Mouse (Mus musculus): ENCODE data around the gene Slc22a20.

The Slc22a20 gene

DNA sequence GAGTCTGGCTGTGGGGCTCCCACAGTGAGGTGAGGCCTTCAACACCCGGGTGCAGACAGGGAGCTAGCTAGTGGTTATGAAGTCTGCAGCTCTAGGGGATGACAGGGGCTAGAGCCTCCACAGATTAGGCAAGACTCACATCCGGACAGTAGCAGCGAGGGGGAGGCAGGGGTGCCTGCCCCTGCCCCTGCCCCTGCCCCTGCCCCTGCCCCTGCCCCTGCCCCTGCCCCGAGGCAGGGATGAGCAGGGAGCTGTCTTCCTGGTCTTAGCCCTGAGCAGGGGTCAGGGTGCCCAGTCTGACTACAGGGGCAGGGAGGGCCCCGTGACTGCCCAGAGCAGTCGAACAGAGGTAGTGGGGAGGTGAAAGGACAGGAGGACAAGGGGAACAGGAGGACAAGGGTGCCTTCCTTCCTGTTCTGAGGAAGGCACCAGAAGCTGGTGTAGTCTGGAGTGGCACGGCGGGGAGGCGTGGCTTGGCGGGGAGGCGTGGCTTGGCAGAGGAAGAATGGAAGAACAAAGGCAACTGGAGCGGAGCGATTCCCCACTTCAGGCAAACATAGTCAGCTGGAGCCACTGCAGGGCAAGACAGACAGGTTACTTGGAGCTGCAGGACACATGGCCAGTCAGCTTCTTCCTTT, 3.0 kb upstream of the Slc22a20 start:
- DNase-seq = peak; percentile 25

DNA sequence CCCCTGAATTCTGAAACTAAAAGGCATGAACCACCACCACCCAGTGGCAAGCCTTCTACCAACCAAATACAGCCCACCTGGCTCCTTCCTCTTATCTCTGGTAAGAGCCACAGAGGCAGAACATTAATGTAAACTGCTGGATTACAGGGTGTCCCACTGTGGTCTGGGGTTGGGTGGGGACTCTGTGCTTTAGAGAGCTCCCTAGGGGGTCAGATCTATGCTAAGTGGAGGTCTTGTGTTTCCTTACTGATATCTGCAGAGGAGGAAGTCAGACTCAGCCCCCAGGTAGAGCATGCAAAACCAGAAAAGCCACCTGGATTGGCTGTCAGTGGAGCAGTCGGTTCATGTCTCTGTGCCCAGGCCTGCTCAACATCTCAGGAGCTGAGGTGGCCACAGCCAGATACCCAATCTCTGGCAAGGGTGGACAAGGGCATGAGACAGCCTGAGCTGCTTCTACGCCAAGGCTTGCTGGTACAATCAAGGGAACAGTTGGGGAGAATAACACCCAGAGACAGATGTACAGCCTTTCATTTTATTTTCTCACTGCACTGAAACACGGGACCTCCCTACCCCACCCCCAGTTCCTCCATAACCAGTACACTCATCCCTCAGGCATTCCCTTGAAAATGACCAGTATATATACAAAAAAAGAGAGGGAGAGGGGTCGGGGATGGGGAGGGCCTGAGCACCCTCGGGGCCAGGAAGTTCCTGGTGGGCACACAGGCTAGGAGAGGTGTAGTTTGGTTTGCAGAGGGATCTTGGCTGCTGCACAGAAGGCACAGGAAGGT, 2.3 kb upstream of the Slc22a20 start:
- no peak for DNase-seq

DNA sequence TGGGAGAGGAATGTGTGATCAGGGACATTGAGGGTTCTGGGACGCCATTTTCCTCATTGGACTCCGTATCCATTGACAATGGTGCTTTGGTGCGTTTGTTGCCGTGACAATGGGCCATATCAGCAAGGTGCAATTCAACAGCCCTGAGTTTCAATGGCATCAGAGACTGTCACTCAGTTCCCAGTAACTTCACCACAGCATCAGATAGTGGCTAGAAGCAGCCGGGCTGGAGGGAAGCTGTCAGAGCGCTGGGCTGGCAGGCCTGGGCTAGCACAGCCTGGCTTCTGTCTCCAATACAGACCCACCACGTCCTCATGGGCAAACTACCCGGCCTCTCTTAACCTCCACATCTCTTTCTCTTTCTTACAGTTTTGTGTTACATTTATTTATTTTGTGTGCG, 5.5 kb downstream of the Slc22a20 start:
- DNase-seq = no peak

DNA sequence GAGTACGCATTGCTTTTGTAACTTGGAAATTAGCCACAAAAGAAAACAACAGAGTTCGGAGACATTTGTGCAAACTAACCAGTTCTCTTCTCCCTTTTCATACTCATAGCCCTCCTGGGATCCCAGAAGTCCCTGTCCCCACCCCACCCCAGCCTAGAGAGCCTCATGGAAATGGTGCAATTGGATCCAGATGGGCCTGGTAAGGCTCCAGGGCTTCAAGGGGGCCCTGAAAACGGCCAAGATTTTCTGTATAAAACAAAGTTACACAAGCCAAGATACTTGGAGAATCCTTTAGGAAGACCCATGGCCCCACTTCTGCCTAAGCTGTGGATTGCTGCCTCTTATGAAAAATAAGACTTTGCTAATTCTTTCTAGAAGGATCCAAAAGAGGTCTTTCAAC, 8.2 kb downstream of the Slc22a20 start:
- no peak for DNase-seq

DNA sequence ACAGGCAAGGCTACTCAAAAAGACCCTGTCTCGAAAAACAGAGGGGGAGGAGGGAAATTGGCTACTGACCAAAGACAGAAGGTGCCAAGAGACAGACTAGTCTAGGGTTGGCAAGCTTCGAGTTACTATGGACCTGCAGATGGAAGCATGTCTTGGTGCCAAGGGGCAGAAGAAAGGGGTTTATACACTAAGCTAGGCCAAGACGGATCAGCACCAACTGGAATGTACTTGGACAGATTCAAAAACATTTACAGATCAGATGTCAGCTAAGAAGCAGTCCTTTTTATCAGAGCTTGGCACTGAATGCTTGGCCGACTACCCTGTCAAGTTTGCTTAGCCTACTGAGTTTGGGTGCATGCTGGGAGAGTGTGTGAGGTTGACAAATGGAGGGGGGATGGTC, 10.3 kb downstream of the Slc22a20 start:
- DNase-seq = no peak

- no peak for DNase-seq
These were observed 10.8 kb downstream of the Slc22a20 start for GRCm38 (mm10) chr19:5975112-5975511.

GRCm38 (mm10) chr19:5967664-5968063, 18.3 kb downstream of the Slc22a20 start:
- DNase-seq = no peak

DNA sequence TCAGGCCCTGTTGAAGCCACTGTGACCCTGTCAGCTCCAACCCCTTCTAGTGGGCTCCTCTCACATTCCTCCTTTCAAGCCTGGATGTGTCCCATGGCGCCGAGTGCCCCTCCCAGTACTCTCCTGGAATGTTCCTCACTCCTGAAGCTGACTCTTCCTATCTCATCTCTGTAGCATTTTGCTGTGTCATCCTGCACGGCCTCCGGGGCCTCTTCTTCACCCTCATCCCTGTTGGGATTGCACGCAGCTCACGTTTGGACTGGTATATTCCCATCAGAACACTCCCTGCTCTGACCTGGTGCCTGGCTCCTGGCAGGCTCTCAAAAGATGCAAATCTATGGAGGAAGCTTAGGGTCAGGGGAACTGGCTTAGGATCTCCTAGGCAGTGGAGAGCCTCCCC, 19.2 kb downstream of the Slc22a20 start:
- no peak for DNase-seq

- DNase-seq = no peak
These were observed 20.0 kb downstream of the Slc22a20 start for GRCm38 (mm10) chr19:5965910-5966309.

DNA sequence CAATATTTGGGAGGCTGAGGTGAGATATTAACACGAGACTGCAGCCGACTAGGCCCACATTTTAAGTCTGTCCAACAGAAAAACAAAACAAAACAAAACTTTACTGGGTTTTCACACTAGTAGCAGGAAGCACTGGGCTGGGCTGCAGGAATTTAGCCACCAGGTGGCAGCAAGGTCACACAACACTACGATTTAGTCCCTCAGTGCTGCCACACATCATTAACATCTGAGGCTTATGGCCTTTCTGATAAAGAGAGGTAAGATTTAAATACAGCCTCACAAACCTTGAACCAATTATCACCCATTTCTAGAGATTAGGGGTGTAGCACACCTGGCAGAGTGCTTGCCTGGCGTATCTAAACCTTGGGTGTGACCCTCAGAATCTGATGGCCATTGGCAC, 20.7 kb downstream of the Slc22a20 start:
- DNase-seq = peak; percentile 47

- no peak for DNase-seq
These were observed 21.1 kb downstream of the Slc22a20 start for GRCm38 (mm10) chr19:5964804-5965203.

- DNase-seq = peak; percentile 90
These were observed 21.9 kb downstream of the Slc22a20 start, which contains the start of gene Pola2 for GRCm38 (mm10) chr19:5963883-5964562. Gene Pola2, minus strand, starts transcription at chr19:5964202.

DNA sequence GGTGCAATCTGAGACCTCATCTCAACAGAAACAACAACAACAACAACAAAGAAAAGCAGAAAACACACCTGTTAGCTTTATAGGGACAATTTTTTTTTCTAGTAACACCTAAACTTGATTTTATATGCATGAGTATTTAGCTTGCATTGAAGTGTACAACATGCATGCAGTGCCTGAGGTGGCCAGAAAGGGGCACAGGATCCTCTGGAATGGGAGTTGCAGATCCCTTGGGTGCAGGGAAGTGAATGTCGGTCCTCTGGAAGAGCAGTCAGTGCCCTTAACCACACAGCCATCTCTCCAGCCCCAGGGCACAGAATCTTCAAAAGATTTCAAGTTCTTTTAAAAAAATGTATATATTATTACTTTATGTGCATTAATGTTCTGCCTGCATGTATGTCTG, 23.3 kb downstream of the Slc22a20 start:
- no peak for DNase-seq

- DNase-seq = no peak
These were observed 28.6 kb downstream of the Slc22a20 start for GRCm38 (mm10) chr19:5957371-5957770.

GRCm38 (mm10) chr19:5956685-5957084, 29.3 kb downstream of the Slc22a20 start:
- peak; percentile 67 for DNase-seq

DNA sequence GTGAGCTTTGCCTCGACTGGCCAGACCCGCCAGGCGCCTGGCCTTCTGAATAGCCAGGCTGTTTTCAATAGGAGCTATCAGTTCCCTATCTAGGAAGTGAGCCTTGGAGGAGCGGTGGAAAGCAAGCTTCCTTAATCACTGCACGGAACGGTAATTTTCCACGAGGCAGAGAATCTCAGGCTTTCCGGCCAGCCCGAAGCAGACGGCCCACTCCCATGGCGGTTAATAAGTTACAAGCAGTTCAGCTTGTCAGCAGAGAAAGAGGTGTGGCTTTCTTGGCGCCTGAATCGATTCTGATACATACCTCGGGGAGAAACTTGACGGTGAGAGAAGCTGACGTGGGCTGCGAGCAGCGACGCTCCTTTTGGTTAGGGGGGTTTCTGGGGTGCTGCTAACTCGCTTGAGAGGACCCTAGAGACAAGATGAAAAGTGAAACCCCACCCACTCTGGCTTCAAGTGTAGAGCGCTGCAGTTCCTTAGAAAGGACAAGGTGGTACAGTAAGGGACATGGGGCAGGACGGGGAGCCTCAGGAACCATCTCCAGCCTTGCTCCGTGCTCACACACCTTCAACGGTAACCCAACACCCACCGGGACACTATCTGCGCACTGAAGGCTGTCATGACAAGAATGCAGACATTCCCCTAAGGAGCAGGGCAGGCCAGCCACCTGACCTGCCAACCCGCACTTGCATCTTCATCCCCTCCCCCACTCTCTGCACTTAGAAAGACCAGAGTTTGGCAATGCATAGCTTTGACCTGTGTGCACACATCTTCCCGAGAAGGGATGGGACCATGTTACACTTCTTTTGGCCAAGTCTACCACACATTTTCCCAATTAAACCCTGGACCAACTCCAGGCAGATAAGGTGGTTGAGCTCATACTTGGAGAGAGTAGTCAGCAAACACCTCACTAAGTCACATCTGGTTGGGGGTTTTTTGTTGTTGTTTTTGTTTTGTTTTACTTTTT, 30.0 kb downstream of the Slc22a20 start:
- DNase-seq = no peak

DNA sequence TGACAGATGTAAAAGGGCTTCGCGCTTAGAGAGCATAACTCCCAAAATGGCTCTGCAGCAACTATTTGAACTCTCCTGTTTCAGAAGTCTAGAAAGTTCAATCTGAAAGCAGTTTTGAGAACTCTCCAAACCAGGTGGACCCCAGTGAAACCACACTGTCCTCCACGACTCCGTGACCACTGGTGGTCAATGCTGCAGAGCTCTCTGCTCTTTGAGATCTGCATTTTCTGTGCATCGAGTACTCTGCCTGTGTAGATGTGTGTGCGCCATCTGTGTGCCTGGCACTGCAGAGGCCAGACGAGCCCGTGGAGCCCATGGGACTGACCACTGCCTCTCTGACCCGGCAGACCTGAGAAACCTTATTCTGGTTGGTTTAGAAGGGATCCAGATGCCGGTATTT, 31.0 kb downstream of the Slc22a20 start:
- no peak for DNase-seq

DNA sequence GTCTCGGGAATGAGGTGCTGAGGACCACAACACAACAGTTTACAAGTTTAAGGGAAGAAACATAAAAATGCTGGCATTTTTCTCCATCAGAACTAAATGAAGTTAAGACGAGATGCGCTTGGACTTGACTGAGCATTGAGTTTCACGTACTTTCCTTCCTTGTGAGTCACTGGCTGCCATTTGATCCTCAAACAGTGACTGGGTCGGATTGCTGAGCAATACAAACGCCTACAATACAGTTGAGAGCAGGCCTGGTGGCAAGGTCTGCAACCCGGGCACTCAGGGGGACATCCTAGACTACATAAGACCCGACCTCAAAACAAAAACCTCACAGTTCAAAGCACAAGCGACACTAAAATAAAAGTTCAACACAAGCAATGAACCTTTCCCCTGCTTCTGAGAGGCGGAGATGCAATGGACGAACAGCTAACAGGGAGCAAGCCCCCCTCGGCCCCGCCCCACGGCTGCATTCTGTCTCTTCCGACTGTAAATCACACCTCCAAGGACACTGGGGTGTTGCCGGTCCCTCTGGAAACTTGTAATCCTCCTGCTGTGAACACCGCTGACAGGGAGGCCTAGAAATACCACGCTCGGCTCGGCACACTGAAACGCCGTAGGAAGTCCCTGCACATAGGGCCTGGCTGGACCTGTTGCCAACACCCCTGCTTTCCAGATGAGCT, 31.8 kb downstream of the Slc22a20 start:
- no peak for DNase-seq

GRCm38 (mm10) chr19:5953201-5953770, 32.7 kb downstream of the Slc22a20 start:
- DNase-seq = no peak

- no peak for DNase-seq
These were observed 33.8 kb downstream of the Slc22a20 start for GRCm38 (mm10) chr19:5952071-5952691.

GRCm38 (mm10) chr19:5951631-5952030, 34.3 kb downstream of the Slc22a20 start:
- DNase-seq = no peak

Data from right cerebral cortex, postnatal 25 days (tissue).